33 mouse cellular contexts compared by ENCODE assay signal in the genomic region with DNA sequence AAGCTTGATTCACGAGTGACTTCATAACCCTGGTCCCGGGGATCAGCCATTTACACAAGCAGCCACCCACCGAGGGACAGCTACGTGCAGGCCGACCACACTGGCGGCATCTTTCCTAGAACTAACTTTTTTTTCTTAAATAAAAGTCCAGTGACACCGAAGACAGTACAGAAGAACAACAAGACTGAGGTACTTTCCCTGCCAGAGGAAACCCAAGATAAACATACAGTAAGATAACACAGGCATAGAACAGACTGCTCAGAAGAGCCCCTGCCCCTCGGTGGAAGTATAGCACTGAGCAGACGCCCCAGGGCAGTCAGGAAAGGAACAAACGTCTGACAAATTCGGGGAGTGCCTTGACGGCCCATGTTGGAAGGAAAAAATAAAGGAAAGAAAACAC.
A peak's percentile ranks its signal among the peaks of the same experiment; 100 is the strongest.
DNase-seq lines count a peak whose midpoint lies in the region; ATAC-seq and TF ChIP-seq lines count a peak whose summit lies in the region.
"Had no signal": no experiment of that assay in that cellular context is flagged by ENCODE, and none has a peak within 500 bp of the region (broad histone marks: within the 10 kb centered on the region; RNA-seq: fewer than 3 reads in every experiment).

No protein-coding gene starts in this region.

- intact Hi-C loops in heart, postnatal 14 days (cut with DNase I), result no loop called here

- H3K27me3 ChIP-seq in heart, embryonic 10.5 days (ENCODE audit: insufficient read depth, poor library complexity, severe bottlenecking), result no peaks in the 10 kb centered on the region
- no peaks in the 10 kb centered on the region for H3K27me3 ChIP-seq in intestine, embryonic 14.5 days (replicated peaks; ENCODE audit: control insufficient read depth, insufficient read depth, low read length)
- H3K27me3 ChIP-seq in intestine, postnatal 0 days (replicated peaks; ENCODE audit: control insufficient read depth, insufficient read depth, low read length), result no peaks in the 10 kb centered on the region
- H3K27me3 ChIP-seq in midbrain, embryonic 11.5 days (ENCODE audit: control insufficient read depth, insufficient read depth, low read length), result no peaks in the 10 kb centered on the region
- H3K27me3 ChIP-seq in midbrain, embryonic 10.5 days (ENCODE audit: low read depth, poor library complexity, severe bottlenecking), result 0 out of 2 replicates have a peak, but pooled peaks cover 3% of the 10 kb centered on the region
- H3K27me3 ChIP-seq: CH12.LX; embryonic facial prominence, embryonic 12.5 days; forebrain, embryonic 12.5 days; megakaryocyte, embryonic 14.5 days; neural tube, embryonic 13.5 days had no signal

- TF ChIP-seq CTCF in intestine, postnatal 0 days (IDR thresholded peaks at IDR 0.05; ENCODE audit: low read depth), result no peak

- H3K4me1 ChIP-seq in heart, embryonic 10.5 days, result peaks cover 58% of the 10 kb centered on the region
- H3K4me1 ChIP-seq in intestine, embryonic 14.5 days (replicated peaks; ENCODE audit: control insufficient read depth, insufficient read depth, low read length), result peaks cover 4% of the 10 kb centered on the region; the same call in 1 of the 2 replicates
- H3K4me1 ChIP-seq in intestine, postnatal 0 days (replicated peaks; ENCODE audit: control insufficient read depth, insufficient read depth, low read length), result no peaks in the 10 kb centered on the region
- H3K4me1 ChIP-seq in midbrain, embryonic 11.5 days (ENCODE audit: control insufficient read depth, insufficient read depth, low read length), result peaks cover 2% of the 10 kb centered on the region; the same call in 1 of the 2 replicates
- peaks cover 10% of the 10 kb centered on the region; the same call in 1 of the 2 replicates for H3K4me1 ChIP-seq in midbrain, embryonic 10.5 days

- no peak overlapping the region for H3K9ac ChIP-seq in intestine, embryonic 14.5 days (ENCODE audit: low read length)
- H3K9ac ChIP-seq in intestine, postnatal 0 days (ENCODE audit: low read depth, low read length), result no peak overlapping the region
- no peak overlapping the region for H3K9ac ChIP-seq in midbrain, embryonic 11.5 days (ENCODE audit: low read length)
- H3K9ac ChIP-seq: embryonic facial prominence, embryonic 12.5 days; forebrain, embryonic 12.5 days; hindbrain, embryonic 14.5 days; liver, postnatal 0 days; neural tube, embryonic 13.5 days had no signal

- no peak for DNase-seq in heart, embryonic 10.5 days (ENCODE audit: low spot score)
- no peak for DNase-seq in heart, postnatal 14 days
- DNase-seq in intestine, embryonic 14.5 days (ENCODE audit: low spot score), result no peak
- peak; percentile 61 for DNase-seq in midbrain, embryonic 11.5 days (ENCODE audit: low spot score, missing footprints)
- DNase-seq in midbrain, embryonic 10.5 days (ENCODE audit: low spot score), result no peak
- no peak for DNase-seq in frontal cortex, postnatal 10 days (ENCODE audit: low spot score in 2 of 2)
- DNase-seq: adrenal gland, adult 8-10 months; cerebellum, adult 18-20 months; cerebellum, postnatal 14 days; gastrocnemius, adult 2 months; heart, postnatal 4 days; kidney, adult 18-20 months; liver; liver, postnatal 0 days; lung, postnatal 36 days; retina, postnatal 1 day; right cerebral cortex, postnatal 25 days; spleen, adult 18-20 months; thymus, postnatal 25 days had no signal

- no peak overlapping the region for H3K4me3 ChIP-seq in heart, embryonic 10.5 days
- H3K4me3 ChIP-seq in intestine, embryonic 14.5 days (ENCODE audit: low read depth, low read length), result no peak overlapping the region
- H3K4me3 ChIP-seq in intestine, postnatal 0 days (ENCODE audit: low read depth, low read length), result no peak overlapping the region
- H3K4me3 ChIP-seq in midbrain, embryonic 11.5 days (ENCODE audit: low read depth, low read length), result no peak overlapping the region
- no peak overlapping the region for H3K4me3 ChIP-seq in midbrain, embryonic 10.5 days
- H3K4me3 ChIP-seq: embryonic facial prominence, embryonic 12.5 days; erythroblast, embryonic 14.5 days; forebrain, embryonic 12.5 days; gastrocnemius, adult 2 months; limb, embryonic 10.5 days; megakaryocyte, embryonic 14.5 days; myocyte; neural tube, embryonic 13.5 days had no signal

- ATAC-seq in intestine, embryonic 14.5 days (replicated peaks; ENCODE audit: low FRiP score, low TSS enrichment, low read depth), result no peak
- ATAC-seq in intestine, postnatal 0 days, result no peak
- no peak for ATAC-seq in midbrain, embryonic 11.5 days (ENCODE audit: low FRiP score)
- peak; percentile 71 for ATAC-seq in inflammation-experienced regulatory T-cells, adult 6 months
- ATAC-seq: liver, postnatal 0 days; midbrain, embryonic 16.5 days had no signal

- peak overlapping the region; percentile 7; the same call in 1 of the 2 replicates for H3K4me2 ChIP-seq in intestine, embryonic 14.5 days (ENCODE audit: low read length)
- no peak overlapping the region for H3K4me2 ChIP-seq in intestine, postnatal 0 days (replicated peaks; ENCODE audit: low read depth)
- H3K4me2 ChIP-seq in midbrain, embryonic 11.5 days, result no peak overlapping the region
- H3K4me2 ChIP-seq: embryonic facial prominence, embryonic 12.5 days; forebrain, embryonic 12.5 days; hindbrain, embryonic 14.5 days; neural tube, embryonic 13.5 days had no signal

- H3K9me3 ChIP-seq in heart, embryonic 10.5 days, result no peaks in the 10 kb centered on the region
- no peaks in the 10 kb centered on the region for H3K9me3 ChIP-seq in intestine, embryonic 14.5 days (ENCODE audit: control insufficient read depth, low read length)
- H3K9me3 ChIP-seq in intestine, postnatal 0 days (ENCODE audit: control insufficient read depth), result no peaks in the 10 kb centered on the region
- no peaks in the 10 kb centered on the region for H3K9me3 ChIP-seq in midbrain, embryonic 11.5 days (ENCODE audit: control insufficient read depth, low read length)
- H3K9me3 ChIP-seq in midbrain, embryonic 10.5 days (replicated peaks), result peaks cover under 1% of the 10 kb centered on the region; the same call in 1 of the 2 replicates
- H3K9me3 ChIP-seq: embryonic facial prominence, embryonic 12.5 days; forebrain, embryonic 12.5 days; limb, embryonic 10.5 days; neural tube, embryonic 13.5 days had no signal

- peaks cover 8% of the 10 kb centered on the region for H3K36me3 ChIP-seq in heart, embryonic 10.5 days
- H3K36me3 ChIP-seq in intestine, embryonic 14.5 days (ENCODE audit: control insufficient read depth, insufficient read depth, low read length), result no peaks in the 10 kb centered on the region
- no peaks in the 10 kb centered on the region for H3K36me3 ChIP-seq in intestine, postnatal 0 days (ENCODE audit: control insufficient read depth, insufficient read depth)
- H3K36me3 ChIP-seq in midbrain, embryonic 11.5 days (ENCODE audit: control insufficient read depth, insufficient read depth, low read length), result no peaks in the 10 kb centered on the region
- H3K36me3 ChIP-seq in midbrain, embryonic 10.5 days, result peaks cover 5% of the 10 kb centered on the region; the same call in 1 of the 2 replicates
- H3K36me3 ChIP-seq: G1E had no signal

- H3K27ac ChIP-seq in heart, embryonic 10.5 days, result peak overlapping the region; percentile 80
- peak overlapping the region; percentile 19; the same call in 1 of the 2 replicates for H3K27ac ChIP-seq in intestine, embryonic 14.5 days (ENCODE audit: low read depth)
- H3K27ac ChIP-seq in intestine, postnatal 0 days (ENCODE audit: low read depth, low read length), result no peak overlapping the region
- H3K27ac ChIP-seq in midbrain, embryonic 11.5 days (ENCODE audit: low read depth, low read length), result no peak overlapping the region
- no peak overlapping the region for H3K27ac ChIP-seq in midbrain, embryonic 10.5 days (replicated peaks)
- H3K27ac ChIP-seq: embryonic facial prominence, embryonic 12.5 days; forebrain, embryonic 12.5 days; gastrocnemius, adult 2 months; hindbrain, embryonic 14.5 days; kidney, postnatal 0 days; limb, embryonic 10.5 days; neural tube, embryonic 13.5 days had no signal

- WGBS in heart, embryonic 10.5 days, result 25% methylated on average over 12 of the region's 12 CpGs
- 24% methylated on average over 12 of the region's 12 CpGs for WGBS in intestine, embryonic 14.5 days
- WGBS in intestine, postnatal 0 days, result 51% methylated on average over 12 of the region's 12 CpGs
- 73% methylated on average over 12 of the region's 12 CpGs for WGBS in midbrain, embryonic 11.5 days
- WGBS in midbrain, embryonic 10.5 days, result 75% methylated on average over 12 of the region's 12 CpGs

Comparison
In these comparisons a context has a peak if more than half of its experiments do, and no peak if none do; other contexts are left out.
1. H3K27ac ChIP-seq: peak in heart, embryonic 10.5 days (single experiment) and intestine, embryonic 14.5 days (single experiment); none in intestine, postnatal 0 days (single experiment), midbrain, embryonic 11.5 days (single experiment) and midbrain, embryonic 10.5 days (single experiment).